Mouse (Mus musculus): ENCODE data around the gene Syt1. TPM values are rescaled to one million over a fixed set of nuclear protein-coding genes. Genes with fewer than 3 reads are reported as not detected.

Gene Syt1
- total RNA-seq, 2 experiments from 2014 or later: 1,179 to 1,188 TPM

- no peak for DNase-seq (ENCODE audit: extremely low spot score in 1 of 2, low spot score in 2 of 2)
- Histone ChIP-seq H3K27ac (peak overlapping the region; percentile 46; the same call in 1 of the 2 replicates), H3K4me3 (no peak overlapping the region)
- intact Hi-C loops (cut with DNase I): no loop called here
- TF ChIP-seq CTCF (IDR thresholded peaks at IDR 0.05): no peak
These were observed 188.5 kb downstream of the Syt1 start for GRCm38 (mm10) chr10:108822273-108822672.

GRCm38 (mm10) chr10:108815339-108815738, 195.4 kb downstream of the Syt1 start:
- TF ChIP-seq CTCF (IDR thresholded peaks at IDR 0.05): no peak
- Histone ChIP-seq H3K4me3 (no peak overlapping the region), H3K27ac (peak overlapping the region; percentile 26; the same call in 1 of the 2 replicates)
- no peak for DNase-seq (ENCODE audit: extremely low spot score in 1 of 2, low spot score in 2 of 2)
- intact Hi-C loops (cut with DNase I): no loop called here

- no peak for TF ChIP-seq CTCF (IDR thresholded peaks at IDR 0.05)
- no peak for DNase-seq (ENCODE audit: extremely low spot score in 1 of 2, low spot score in 2 of 2)
- Histone ChIP-seq H3K4me3 (no peak overlapping the region), H3K27ac (no peak overlapping the region)
- intact Hi-C loops (cut with DNase I): no loop called here
These were observed 206.4 kb downstream of the Syt1 start for GRCm38 (mm10) chr10:108804380-108804779.

GRCm38 (mm10) chr10:108800776-108801175, 210.0 kb downstream of the Syt1 start:
- H3K4me3 ChIP-seq: no peak overlapping the region
- no peak for TF ChIP-seq CTCF (IDR thresholded peaks at IDR 0.05)
- H3K27ac ChIP-seq: peak overlapping the region; percentile 54; the same call in 1 of the 2 replicates
- intact Hi-C loops (cut with DNase I): no loop called here
- no peak for DNase-seq (ENCODE audit: extremely low spot score in 1 of 2, low spot score in 2 of 2)

GRCm38 (mm10) chr10:108798826-108799225, 212.0 kb downstream of the Syt1 start:
- H3K27ac ChIP-seq: peak overlapping the region; percentile 54; the same call in 1 of the 2 replicates
- no peak for TF ChIP-seq CTCF (IDR thresholded peaks at IDR 0.05)
- no peak overlapping the region for H3K4me3 ChIP-seq
- intact Hi-C loops (cut with DNase I): no loop called here
- DNase-seq (ENCODE audit: extremely low spot score in 1 of 2, low spot score in 2 of 2): no peak

GRCm38 (mm10) chr10:108782817-108783216, 228.0 kb downstream of the Syt1 start:
- no peak for TF ChIP-seq CTCF (IDR thresholded peaks at IDR 0.05)
- Histone ChIP-seq H3K4me3 (no peak overlapping the region), H3K27ac (peak overlapping the region; percentile 44; the same call in 1 of the 2 replicates)
- intact Hi-C loops (cut with DNase I): no loop called here
- DNase-seq (ENCODE audit: extremely low spot score in 1 of 2, low spot score in 2 of 2): no peak

- intact Hi-C loops (cut with DNase I): no loop called here
- Histone ChIP-seq H3K4me3 (no peak overlapping the region), H3K27ac (peak overlapping the region; percentile 47; the same call in 1 of the 2 replicates)
- TF ChIP-seq CTCF (IDR thresholded peaks at IDR 0.05): no peak
- no peak for DNase-seq (ENCODE audit: extremely low spot score in 1 of 2, low spot score in 2 of 2)
These were observed 230.2 kb downstream of the Syt1 start for GRCm38 (mm10) chr10:108780614-108781013.

GRCm38 (mm10) chr10:108776735-108777134, 234.0 kb downstream of the Syt1 start:
- DNase-seq (ENCODE audit: extremely low spot score in 1 of 2, low spot score in 2 of 2): no peak
- Histone ChIP-seq H3K27ac (peak overlapping the region; percentile 57; the same call in 1 of the 2 replicates), H3K4me3 (no peak overlapping the region)
- TF ChIP-seq CTCF (IDR thresholded peaks at IDR 0.05): no peak
- intact Hi-C loops (cut with DNase I): no loop called here

- Histone ChIP-seq H3K4me3 (no peak overlapping the region), H3K27ac (no peak overlapping the region)
- no peak for TF ChIP-seq CTCF (IDR thresholded peaks at IDR 0.05)
- intact Hi-C loops (cut with DNase I): no loop called here
- no peak for DNase-seq (ENCODE audit: extremely low spot score in 1 of 2, low spot score in 2 of 2)
These were observed 239.7 kb downstream of the Syt1 start for GRCm38 (mm10) chr10:108771081-108771480.

GRCm38 (mm10) chr10:108765564-108765963, 245.2 kb downstream of the Syt1 start:
- no peak for TF ChIP-seq CTCF (IDR thresholded peaks at IDR 0.05)
- no peak overlapping the region for H3K4me3 ChIP-seq
- peak overlapping the region; percentile 25; the same call in 1 of the 2 replicates for H3K27ac ChIP-seq
- no peak for DNase-seq (ENCODE audit: extremely low spot score in 1 of 2, low spot score in 2 of 2)
- intact Hi-C loops (cut with DNase I): no loop called here

GRCm38 (mm10) chr10:108763722-108764121, 247.1 kb downstream of the Syt1 start:
- TF ChIP-seq CTCF (IDR thresholded peaks at IDR 0.05): no peak
- intact Hi-C loops (cut with DNase I): no loop called here
- no peak for DNase-seq (ENCODE audit: extremely low spot score in 1 of 2, low spot score in 2 of 2)

GRCm38 (mm10) chr10:108753304-108753703, 257.5 kb downstream of the Syt1 start:
- no peak for TF ChIP-seq CTCF (IDR thresholded peaks at IDR 0.05)
- no peak overlapping the region for H3K4me3 ChIP-seq
- no peak for DNase-seq (ENCODE audit: extremely low spot score in 1 of 2, low spot score in 2 of 2)
- H3K27ac ChIP-seq: no peak overlapping the region
- intact Hi-C loops (cut with DNase I): no loop called here

More at GRCm38 (mm10) chr10:108763722-108764121, 247.1 kb downstream of the Syt1 start:
- H3K27ac ChIP-seq: peak overlapping the region; percentile 1
- no peak overlapping the region for H3K4me3 ChIP-seq

GRCm38 (mm10) chr10:108743759-108744158, 267.0 kb downstream of the Syt1 start:
- DNase-seq (ENCODE audit: extremely low spot score in 1 of 2, low spot score in 2 of 2): no peak
- intact Hi-C loops (cut with DNase I): no loop called here
- Histone ChIP-seq H3K27ac (peak overlapping the region; percentile 24; the same call in 1 of the 2 replicates), H3K4me3 (no peak overlapping the region)
- TF ChIP-seq CTCF (IDR thresholded peaks at IDR 0.05): no peak

Measured in left cerebral cortex, adult 2 months (tissue).